Mouse (Mus musculus) heart, embryonic 14.5 days (tissue): ENCODE data around the gene Tmem235. TPM values are rescaled to one million over a fixed set of nuclear protein-coding genes. Genes with fewer than 3 reads are reported as not detected.

ENCODE experiments used
- ATAC-seq: fragments of 200-750 bp; cut with Nextera tagmentation; 2 replicates; pipeline ENCODE4 v1.8.0; 2017; ENCODE audit warnings: low read depth, moderate TSS enrichment; ENCODE audit not compliant: insufficient number of reproducible peaks, insufficient read depth, low FRiP score
- H3K27ac ChIP-seq, 2 experiments: fragments of 200-500 bp in 1 of 2; fragments of 300-500 bp in 1 of 2; sonication (generic) in 1 of 2; replicated peaks in 1 of 2; 2 replicates each; pipeline ENCODE4 v1.5.1; 2012 to 2014; ENCODE audit warnings: low read depth in 2 of 2, low read length in 2 of 2, control low read depth in 1 of 2, mild to moderate bottlenecking in 1 of 2, mixed read lengths in 1 of 2; ENCODE audit not compliant: control insufficient read depth in 1 of 2, insufficient read depth in 1 of 2
- H3K27me3 ChIP-seq: fragments of 300-500 bp; sonication (generic); 2 replicates; pipeline ENCODE4 v1.6.1; 2014; ENCODE audit warnings: mild to moderate bottlenecking, low read length, control low read depth; ENCODE audit not compliant: control insufficient read depth, insufficient read depth
- H3K36me3 ChIP-seq: fragments of 300-500 bp; sonication (generic); 2 replicates; pipeline ENCODE4 v1.6.1; 2014; ENCODE audit warnings: mild to moderate bottlenecking, control low read depth, low read length, mixed read lengths; ENCODE audit not compliant: control insufficient read depth, insufficient read depth
- H3K4me1 ChIP-seq, 2 experiments: fragments of 200-500 bp in 1 of 2; fragments of 300-500 bp in 1 of 2; sonication (generic) in 1 of 2; 2 replicates each; pipeline ENCODE4 v1.6.1; 2012 to 2014; ENCODE audit warnings: low read length in 2 of 2, control low read depth in 1 of 2, mixed read lengths in 1 of 2; ENCODE audit not compliant: control insufficient read depth in 2 of 2, insufficient read depth in 2 of 2
- H3K4me2 ChIP-seq: fragments of 300-500 bp; sonication (generic); 2 replicates; pipeline ENCODE4 v1.6.1; 2014; ENCODE audit warnings: mild to moderate bottlenecking, low read length
- H3K4me3 ChIP-seq, 2 experiments: fragments of 200-500 bp in 1 of 2; fragments of 300-500 bp in 1 of 2; sonication (generic) in 1 of 2; 2 replicates each; pipeline ENCODE4 v1.5.1; 2012 to 2014; ENCODE audit warnings: low read length in 2 of 2, mild to moderate bottlenecking in 2 of 2, control low read depth in 1 of 2, low read depth in 1 of 2, moderate library complexity in 1 of 2; ENCODE audit not compliant: control insufficient read depth in 1 of 2, insufficient read depth in 1 of 2
- H3K9ac ChIP-seq: fragments of 300-500 bp; sonication (generic); 2 replicates; pipeline ENCODE4 v1.6.1; 2014; ENCODE audit warnings: mild to moderate bottlenecking, low read length
- H3K9me3 ChIP-seq: fragments of 300-500 bp; sonication (generic); 2 replicates; pipeline ENCODE4 v1.6.1; 2016; ENCODE audit warnings: low read length, control low read depth; ENCODE audit not compliant: control insufficient read depth
- WGBS: fragments of 180-500 bp; shearing (Covaris S2); extraction: QIAGEN DNeasy Blood & Tissue Kit; methylation state at CpG from one replicate; pipeline ENCODE4 v1.1.7; 2014; 5-methylcytosine and 5-hydroxymethylcytosine counted together
- polyA plus RNA-seq: library from polyadenylated mRNA; unstranded; fragments of >200 nt; fragmentation: Nextera tagmentation; extraction: Ambion mirVana; gene quantifications from 2 replicates; pipeline ENCODE4 v1.2.1, GENCODE M21; 2014

The Tmem235 gene
- polyA plus RNA-seq, 1 experiment from 2014 or later = not detected

- Histone ChIP-seq H3K27me3 (no peaks in the 10 kb centered on the region), H3K36me3 (peaks cover 16% of the 10 kb centered on the region), H3K4me1 (peaks cover 68 to 84% of the 10 kb centered on the region in 2 experiments), H3K4me2 (peak overlapping the region; percentile 92), H3K9ac (peak overlapping the region; percentile 86), H3K27ac (peak overlapping the region; percentile 90 to 97; a peak in 3 of 4 replicates), H3K9me3 (no peaks in the 10 kb centered on the region), H3K4me3 (0 out of 4 replicates have a peak overlapping the region, but pooled peaks of 1 of the 2 experiments have one; percentile 10)
- 51% methylated on average over 3 of the region's 3 CpGs for WGBS
- ATAC-seq = no peak
Measured at GRCm38 (mm10) chr11:117827386-117827785, 33.2 kb upstream of the Tmem235 start.

GRCm38 (mm10) chr11:117828149-117828887, 32.2 kb upstream of the Tmem235 start:
- WGBS = 39% methylated on average over 18 of the region's 18 CpGs
- Histone ChIP-seq H3K9me3 (no peaks in the 10 kb centered on the region), H3K9ac (peak overlapping the region; percentile 86), H3K27me3 (no peaks in the 10 kb centered on the region), H3K36me3 (peaks cover 9% of the 10 kb centered on the region), H3K4me3 (peak overlapping the region; percentile 1 to 10; a peak in 2 of 4 replicates), H3K4me2 (peak overlapping the region; percentile 92), H3K27ac (peak overlapping the region; percentile 90 to 97), H3K4me1 (peaks cover 61 to 74% of the 10 kb centered on the region in 2 experiments)
- no peak for ATAC-seq

- WGBS = 7% methylated on average over 9 of the region's 9 CpGs
Measured at GRCm38 (mm10) chr11:117828888-117829604, 31.5 kb upstream of the Tmem235 start.

GRCm38 (mm10) chr11:117829671-117830215, 30.8 kb upstream of the Tmem235 start:
- no peaks in the 10 kb centered on the region for H3K27me3 ChIP-seq
- H3K36me3 ChIP-seq = no peaks in the 10 kb centered on the region
- H3K4me2 ChIP-seq = peak overlapping the region; percentile 92; the same call in 1 of the 2 replicates
- no peak for ATAC-seq
- H3K4me1 ChIP-seq = peaks cover 52 to 61% of the 10 kb centered on the region in 2 experiments
- no peaks in the 10 kb centered on the region for H3K9me3 ChIP-seq
- 44% methylated on average over 2 of the region's 2 CpGs for WGBS
- peak overlapping the region; percentile 90 to 97 for H3K27ac ChIP-seq
- peak overlapping the region; percentile 56 for H3K9ac ChIP-seq
- no peak overlapping the region for H3K4me3 ChIP-seq

More at GRCm38 (mm10) chr11:117828888-117829604, 31.5 kb upstream of the Tmem235 start:
- Histone ChIP-seq H3K4me2 (peak overlapping the region; percentile 92), H3K4me1 (peaks cover 57 to 67% of the 10 kb centered on the region in 2 experiments), H3K4me3 (no peak overlapping the region), H3K36me3 (peaks cover 2% of the 10 kb centered on the region; the same call in 1 of the 2 replicates), H3K9ac (peak overlapping the region; percentile 56), H3K9me3 (no peaks in the 10 kb centered on the region), H3K27ac (peak overlapping the region; percentile 90 to 97), H3K27me3 (no peaks in the 10 kb centered on the region)
- ATAC-seq = peak; percentile 32; the same call in 1 of the 2 replicates

GRCm38 (mm10) chr11:117830401-117830800, 30.2 kb upstream of the Tmem235 start:
- ATAC-seq = no peak
- 47% methylated on average over 9 of the region's 9 CpGs for WGBS
- Histone ChIP-seq H3K4me1 (peaks cover 52 to 54% of the 10 kb centered on the region in 2 experiments), H3K27me3 (no peaks in the 10 kb centered on the region), H3K9ac (no peak overlapping the region; the same call in 1 of the 2 replicates), H3K36me3 (no peaks in the 10 kb centered on the region), H3K4me3 (no peak overlapping the region), H3K9me3 (no peaks in the 10 kb centered on the region), H3K4me2 (no peak overlapping the region), H3K27ac (peak overlapping the region; percentile 90 to 97)

GRCm38 (mm10) chr11:117832086-117832969, 28.2 kb upstream of the Tmem235 start:
- Histone ChIP-seq H3K4me3 (peak overlapping the region; percentile 15 to 26; a peak in 3 of 4 replicates), H3K9ac (no peak overlapping the region), H3K4me1 (peaks cover 38 to 40% of the 10 kb centered on the region in 2 experiments), H3K36me3 (no peaks in the 10 kb centered on the region), H3K9me3 (no peaks in the 10 kb centered on the region), H3K27me3 (no peaks in the 10 kb centered on the region), H3K4me2 (peak overlapping the region; percentile 47), H3K27ac (no peak overlapping the region)
- ATAC-seq = no peak
- 27% methylated on average over 28 of the region's 28 CpGs for WGBS
